Mouse (Mus musculus) lung, postnatal 0 days (tissue): ENCODE data around the gene Tmem201.

Experiments used
- CTCF ChIP-seq: IDR thresholded peaks from 2 replicates; pipeline ENCODE4 v1.5.1; 2016; ENCODE audit warnings: antibody characterized with exemption, mild to moderate bottlenecking
- EP300 ChIP-seq: IDR thresholded peaks from 2 replicates; pipeline ENCODE4 v1.6.1; 2016; ENCODE audit warnings: antibody characterized with exemption, mild to moderate bottlenecking, control low read depth

DNA sequence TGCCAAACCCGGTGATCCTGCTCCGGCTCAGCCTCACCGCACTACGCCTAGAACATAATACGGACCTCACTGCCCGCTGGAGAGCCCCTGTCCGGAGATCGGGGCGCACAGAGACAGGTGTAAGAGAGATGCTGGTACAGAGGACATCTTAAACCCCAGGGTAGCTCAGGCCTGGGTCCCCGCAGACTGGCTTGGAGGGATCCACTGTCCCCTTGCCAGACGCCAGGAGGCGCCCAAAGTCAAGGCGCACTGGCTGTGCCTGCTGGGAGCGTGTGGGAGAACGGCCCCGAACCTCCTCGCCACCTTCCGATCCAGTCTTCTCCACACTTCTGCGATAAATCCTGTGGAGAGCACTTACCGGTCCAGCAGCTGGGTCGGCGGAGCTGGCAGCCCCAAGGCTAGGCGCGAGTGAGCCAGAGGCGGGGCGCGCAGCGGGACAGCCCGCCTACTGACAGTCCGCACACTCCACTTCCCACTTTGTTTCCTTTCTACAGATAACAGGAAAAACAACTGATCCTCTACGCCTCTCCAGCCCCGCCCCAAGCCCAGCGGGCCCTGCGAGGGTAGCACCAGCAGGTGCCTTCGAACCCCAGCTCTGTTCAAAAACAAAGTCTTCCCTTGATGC lies 39.5 kb downstream of the Tmem201 start:
- TF ChIP-seq CTCF (peak; percentile 81), EP300 (no peak)
